Mouse (Mus musculus) intestine, embryonic 14.5 days (tissue): Measurements from ENCODE around the gene Lrrtm4. TPM values are rescaled to one million over a fixed set of nuclear protein-coding genes. Genes with fewer than 3 reads are reported as not detected.

ENCODE experiments used
- ATAC-seq: fragments of 200-750 bp; cut with Nextera tagmentation; replicated peaks from 2 replicates; pipeline ENCODE4 v1.8.0; 2017; ENCODE audit warnings: low read depth, moderate number of reproducible peaks, moderate TSS enrichment, moderate library complexity; ENCODE audit not compliant: low FRiP score, low TSS enrichment
- DNase-seq: peaks from one replicate; pipeline ENCODE4 v3.0.0-alpha.2; 2018; ENCODE audit warnings: low spot score
- H3K27ac ChIP-seq: fragments of 300-500 bp; sonication (generic); 2 replicates; pipeline ENCODE4 v1.5.1; 2014; ENCODE audit warnings: low read depth, mild to moderate bottlenecking, control low read depth
- H3K27me3 ChIP-seq: fragments of 300-500 bp; sonication (generic); replicated peaks from 2 replicates; pipeline ENCODE4 v1.6.1; 2014; ENCODE audit warnings: low read length, control low read depth; ENCODE audit not compliant: control insufficient read depth, insufficient read depth
- H3K36me3 ChIP-seq: fragments of 300-500 bp; sonication (generic); 2 replicates; pipeline ENCODE4 v1.6.1; 2014; ENCODE audit warnings: low read length, control low read depth; ENCODE audit not compliant: control insufficient read depth, insufficient read depth
- H3K4me1 ChIP-seq: fragments of 300-500 bp; sonication (generic); replicated peaks from 2 replicates; pipeline ENCODE4 v1.6.1; 2014; ENCODE audit warnings: low read length, control low read depth, mixed read lengths; ENCODE audit not compliant: control insufficient read depth, insufficient read depth
- H3K4me2 ChIP-seq: fragments of 300-500 bp; sonication (generic); 2 replicates; pipeline ENCODE4 v1.6.1; 2014; ENCODE audit warnings: low read length
- H3K4me3 ChIP-seq: fragments of 300-500 bp; sonication (generic); 2 replicates; pipeline ENCODE4 v1.5.1; 2014; ENCODE audit warnings: low read depth, low read length, control low read depth, mixed read lengths
- H3K9ac ChIP-seq: fragments of 300-500 bp; sonication (generic); 2 replicates; pipeline ENCODE4 v1.6.1; 2014; ENCODE audit warnings: mild to moderate bottlenecking, low read length
- H3K9me3 ChIP-seq: fragments of 300-500 bp; sonication (generic); 2 replicates; pipeline ENCODE4 v1.6.1; 2016; ENCODE audit warnings: low read length, control low read depth; ENCODE audit not compliant: control insufficient read depth
- WGBS: fragments of 180-500 bp; shearing (Covaris S2); extraction: QIAGEN DNeasy Blood & Tissue Kit; methylation state at CpG from one replicate; pipeline ENCODE4 v1.1.7; 2014; 5-methylcytosine and 5-hydroxymethylcytosine counted together
- polyA plus RNA-seq: library from polyadenylated mRNA; unstranded; fragments of >200 nt; fragmentation: Nextera tagmentation; extraction: Ambion mirVana; gene quantifications from 2 replicates; pipeline ENCODE4 v1.2.1, GENCODE M21; 2014

The Lrrtm4 gene
- polyA plus RNA-seq, result 1.8 and 1.9 TPM in 2 replicates

GRCm38 (mm10) chr6:80018765-80019164 lies at the start of gene Lrrtm4:
Gene Lrrtm4, plus strand, starts transcription at chr6:80018877.
- Histone ChIP-seq H3K27ac (no peak within 1 kb of the TSS), H3K4me1 (no peaks in the 10 kb centered on the region), H3K4me3 (peak within 1 kb of the TSS; percentile 40), H3K27me3 (no peaks in the 10 kb centered on the region), H3K36me3 (no peaks in the 10 kb centered on the region), H3K9ac (0 out of 2 replicates have a peak within 1 kb of the TSS, but pooled peaks have one; percentile 27), H3K9me3 (no peaks in the 10 kb centered on the region), H3K4me2 (peak within 1 kb of the TSS; percentile 79)
- WGBS, result 4% methylated on average over 6 of the region's 6 CpGs
- DNase-seq, result peak; percentile 57
- ATAC-seq, result no peak

DNA sequence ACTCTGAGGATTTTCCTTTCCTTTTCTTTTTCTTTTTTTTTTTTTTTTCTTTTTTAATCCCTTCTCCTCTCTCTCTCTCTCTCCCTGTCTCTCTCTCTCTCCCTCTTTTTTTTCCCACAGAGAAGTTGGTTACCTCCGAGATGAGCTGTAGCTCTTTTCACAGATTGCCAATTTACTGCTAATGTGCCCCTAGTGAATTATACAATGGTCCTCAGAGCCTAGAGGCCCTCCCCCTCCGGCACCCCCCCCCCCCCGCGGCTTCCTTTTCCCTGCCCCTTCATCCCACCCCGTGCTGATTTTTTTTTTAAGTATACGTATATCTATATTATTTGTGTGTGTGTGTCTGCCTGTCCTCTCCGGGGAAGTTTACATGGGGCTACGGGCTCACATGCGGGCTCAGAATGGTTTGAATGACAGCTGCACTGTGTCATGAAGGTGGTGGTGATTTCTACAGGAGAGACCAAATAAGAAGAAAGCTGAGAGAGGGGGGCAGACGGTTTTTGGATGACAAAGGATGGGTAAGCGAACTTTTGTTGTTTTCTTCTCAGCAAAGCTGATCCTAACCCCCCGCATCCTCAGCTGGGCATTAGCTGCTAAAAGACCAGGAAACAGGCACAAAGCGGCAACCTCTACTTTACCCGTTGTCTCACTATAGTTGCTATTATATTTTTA lies 648 bp downstream of the Lrrtm4 start:
- Histone ChIP-seq H3K9ac (0 out of 2 replicates have a peak overlapping the region, but pooled peaks have one; percentile 27), H3K9me3 (no peaks in the 10 kb centered on the region), H3K4me2 (peak overlapping the region; percentile 79), H3K4me1 (no peaks in the 10 kb centered on the region), H3K36me3 (no peaks in the 10 kb centered on the region), H3K4me3 (peak overlapping the region; percentile 40), H3K27me3 (no peaks in the 10 kb centered on the region), H3K27ac (no peak overlapping the region)
- no peak for ATAC-seq
- WGBS, result 5% methylated on average over 14 of the region's 14 CpGs
- peak; percentile 61 for DNase-seq

DNA sequence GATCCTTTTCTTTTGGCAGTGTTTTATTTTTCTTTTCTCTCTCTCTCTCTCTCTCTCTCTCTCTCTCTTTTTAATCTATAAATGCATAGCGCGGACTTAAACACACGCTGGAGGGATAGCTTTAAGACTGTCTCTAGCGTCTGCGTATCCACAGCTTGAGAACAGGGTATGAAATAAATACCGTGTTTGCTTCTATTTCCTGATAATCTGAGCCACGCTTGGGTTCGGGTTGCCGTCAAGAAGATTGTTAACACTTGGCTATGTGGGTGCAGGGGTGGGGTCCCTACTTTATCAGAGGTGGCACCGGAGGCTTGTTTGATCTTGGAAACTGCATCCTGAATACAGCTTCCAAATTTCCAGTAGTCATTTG lies 1.2 kb downstream of the Lrrtm4 start:
- H3K36me3 ChIP-seq, result no peaks in the 10 kb centered on the region
- H3K4me2 ChIP-seq, result peak overlapping the region; percentile 79
- H3K9me3 ChIP-seq, result no peaks in the 10 kb centered on the region
- no peaks in the 10 kb centered on the region for H3K4me1 ChIP-seq
- WGBS, result 9% methylated on average over 10 of the region's 10 CpGs
- H3K9ac ChIP-seq, result no peak overlapping the region
- peak overlapping the region; percentile 40 for H3K4me3 ChIP-seq
- peak; percentile 53 for DNase-seq
- ATAC-seq, result no peak
- no peak overlapping the region for H3K27ac ChIP-seq
- H3K27me3 ChIP-seq, result no peaks in the 10 kb centered on the region

DNA sequence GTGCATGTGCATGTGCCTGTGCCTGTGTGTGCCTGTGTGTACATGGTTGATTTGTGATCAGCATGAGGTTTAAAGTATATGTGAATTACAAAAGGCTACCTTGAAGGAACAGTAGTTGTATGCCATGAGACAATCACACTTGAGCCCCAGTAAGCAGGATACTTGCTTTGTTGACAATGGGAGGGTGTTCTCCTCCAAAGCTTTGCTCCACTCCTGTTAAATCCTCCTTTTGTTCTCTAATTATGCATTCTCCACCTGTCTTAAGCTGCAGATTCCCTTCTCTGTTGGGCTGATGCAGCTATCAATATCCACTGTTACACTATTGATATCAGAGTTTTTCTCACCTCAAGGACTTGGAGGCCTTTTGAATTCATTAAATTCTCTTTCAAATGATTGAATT lies 38.2 kb downstream of the Lrrtm4 start:
- Histone ChIP-seq H3K27me3 (no peaks in the 10 kb centered on the region), H3K4me1 (no peaks in the 10 kb centered on the region), H3K36me3 (no peaks in the 10 kb centered on the region), H3K9ac (no peak overlapping the region), H3K4me2 (no peak overlapping the region), H3K9me3 (no peaks in the 10 kb centered on the region), H3K4me3 (no peak overlapping the region), H3K27ac (no peak overlapping the region)
- DNase-seq (no peak), ATAC-seq (no peak)

DNA sequence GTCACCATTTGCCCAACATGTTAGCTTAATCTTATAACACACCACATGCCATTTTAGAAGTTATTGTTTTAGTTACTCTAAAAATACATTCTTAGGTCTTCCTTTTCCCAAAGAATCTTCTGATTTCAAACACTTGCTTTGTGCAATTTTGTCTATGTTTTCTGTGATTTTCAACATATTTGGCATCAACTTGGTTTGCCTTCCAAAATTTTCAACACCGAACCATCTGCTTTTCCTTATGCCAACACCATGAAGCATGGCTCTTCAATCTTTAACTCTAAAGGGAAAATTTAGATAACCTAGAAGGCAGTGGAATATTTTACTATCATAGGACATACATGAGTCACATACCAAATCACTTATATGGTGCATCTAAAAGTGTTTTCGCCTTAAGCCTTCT lies 59.3 kb downstream of the Lrrtm4 start:
- WGBS, result 91% methylated on average over 2 of the region's 2 CpGs
- Histone ChIP-seq H3K36me3 (no peaks in the 10 kb centered on the region), H3K9ac (no peak overlapping the region), H3K4me1 (no peaks in the 10 kb centered on the region), H3K27me3 (no peaks in the 10 kb centered on the region), H3K27ac (no peak overlapping the region), H3K4me3 (no peak overlapping the region), H3K4me2 (no peak overlapping the region), H3K9me3 (no peaks in the 10 kb centered on the region)
- ATAC-seq (no peak), DNase-seq (no peak)

GRCm38 (mm10) chr6:80079290-80079689 lies 60.6 kb downstream of the Lrrtm4 start:
- Histone ChIP-seq H3K4me3 (no peak overlapping the region), H3K27me3 (no peaks in the 10 kb centered on the region), H3K27ac (no peak overlapping the region), H3K4me2 (no peak overlapping the region), H3K9ac (no peak overlapping the region), H3K4me1 (no peaks in the 10 kb centered on the region), H3K36me3 (no peaks in the 10 kb centered on the region), H3K9me3 (no peaks in the 10 kb centered on the region)
- WGBS, result 79% methylated on average over 6 of the region's 6 CpGs
- DNase-seq, result no peak
- no peak for ATAC-seq

GRCm38 (mm10) chr6:80094909-80095308 lies 76.2 kb downstream of the Lrrtm4 start:
- H3K36me3 ChIP-seq, result no peaks in the 10 kb centered on the region
- no peak for ATAC-seq
- no peak overlapping the region for H3K27ac ChIP-seq
- no peak overlapping the region for H3K4me3 ChIP-seq
- no peaks in the 10 kb centered on the region for H3K9me3 ChIP-seq
- no peak for DNase-seq
- no peaks in the 10 kb centered on the region for H3K27me3 ChIP-seq
- H3K4me2 ChIP-seq, result no peak overlapping the region
- no peaks in the 10 kb centered on the region for H3K4me1 ChIP-seq
- 79% methylated on average over 4 of the region's 4 CpGs for WGBS
- H3K9ac ChIP-seq, result no peak overlapping the region

DNA sequence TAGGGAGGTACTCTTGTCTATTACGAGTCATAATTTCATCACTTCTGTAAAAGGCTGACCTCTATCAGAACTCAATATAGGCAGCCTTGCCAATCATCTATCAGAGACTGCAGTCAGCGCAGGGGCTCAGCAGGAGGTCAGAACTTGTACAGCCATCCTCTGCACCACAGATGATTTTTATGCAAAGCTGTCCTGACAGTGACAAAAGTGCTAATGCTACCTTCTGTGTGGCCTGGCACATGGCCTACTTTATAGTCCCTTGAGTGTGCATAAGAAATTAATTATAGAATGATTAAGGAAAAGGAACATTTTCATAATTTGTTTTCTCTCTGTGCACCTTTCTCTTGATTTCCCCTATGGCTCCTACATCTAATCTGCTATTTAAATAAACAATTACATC lies 86.7 kb downstream of the Lrrtm4 start:
- Histone ChIP-seq H3K4me1 (no peaks in the 10 kb centered on the region), H3K27me3 (no peaks in the 10 kb centered on the region), H3K4me3 (no peak overlapping the region), H3K4me2 (no peak overlapping the region), H3K36me3 (no peaks in the 10 kb centered on the region), H3K9ac (no peak overlapping the region), H3K9me3 (no peaks in the 10 kb centered on the region), H3K27ac (no peak overlapping the region)
- WGBS, result 93% methylated on average over 2 of the region's 2 CpGs
- ATAC-seq, result no peak
- DNase-seq, result no peak

DNA sequence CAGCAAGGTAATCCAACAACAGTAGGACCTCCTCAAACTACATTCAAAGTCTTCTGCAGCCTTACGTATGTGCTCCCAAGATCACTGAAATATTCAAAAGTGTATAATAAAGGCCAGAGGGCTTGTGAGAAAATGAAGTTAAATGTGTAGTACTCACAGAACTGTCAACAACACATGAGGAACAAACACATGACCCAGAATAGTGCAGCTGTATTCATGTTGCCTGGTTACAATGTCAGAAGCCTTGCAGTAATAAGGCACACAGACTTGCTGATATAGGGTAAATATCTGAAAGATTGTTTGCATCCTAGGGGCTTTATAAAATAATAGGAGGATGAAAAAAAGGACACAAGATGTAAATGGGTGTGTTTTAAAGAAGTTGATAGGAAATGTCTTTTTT lies 87.2 kb downstream of the Lrrtm4 start:
- WGBS, result 84% methylated on average over 1 of the region's 1 CpGs
- Histone ChIP-seq H3K36me3 (no peaks in the 10 kb centered on the region), H3K9me3 (no peaks in the 10 kb centered on the region), H3K27ac (no peak overlapping the region), H3K9ac (no peak overlapping the region), H3K4me1 (no peaks in the 10 kb centered on the region), H3K4me3 (no peak overlapping the region), H3K27me3 (no peaks in the 10 kb centered on the region), H3K4me2 (no peak overlapping the region)
- ATAC-seq, result no peak
- no peak for DNase-seq
